Mouse (Mus musculus) neural tube, embryonic 14.5 days (tissue): ENCODE data around the gene Kdr. TPM values are rescaled to one million over a fixed set of nuclear protein-coding genes. Genes with fewer than 3 reads are reported as not detected.

Experiments used
- ATAC-seq: fragments of 200-750 bp; cut with Nextera tagmentation; 2 replicates; pipeline ENCODE4 v1.8.0; 2017; ENCODE audit warnings: low read depth, mild to moderate bottlenecking, moderate TSS enrichment, moderate library complexity
- H3K27ac ChIP-seq: fragments of 300-500 bp; sonication (generic); 2 replicates; pipeline ENCODE4 v1.5.1; 2014; ENCODE audit warnings: low read depth, mild to moderate bottlenecking, control low read depth, low read length, moderate library complexity, mixed read lengths
- H3K27me3 ChIP-seq: fragments of 300-500 bp; sonication (generic); 2 replicates; pipeline ENCODE4 v1.6.1; 2014; ENCODE audit warnings: low read length; ENCODE audit not compliant: control insufficient read depth, insufficient read depth
- H3K36me3 ChIP-seq: fragments of 300-500 bp; sonication (generic); 2 replicates; pipeline ENCODE4 v1.6.1; 2014; ENCODE audit warnings: low read length, mixed read lengths; ENCODE audit not compliant: control insufficient read depth, insufficient read depth
- H3K4me1 ChIP-seq: fragments of 300-500 bp; sonication (generic); 2 replicates; pipeline ENCODE4 v1.6.1; 2014; ENCODE audit warnings: low read length; ENCODE audit not compliant: control insufficient read depth, insufficient read depth
- H3K4me2 ChIP-seq: fragments of 300-500 bp; sonication (generic); 2 replicates; pipeline ENCODE4 v1.6.1; 2014; ENCODE audit warnings: mild to moderate bottlenecking, low read depth, low read length, control low read depth
- H3K4me3 ChIP-seq: fragments of 300-500 bp; sonication (generic); 2 replicates; pipeline ENCODE4 v1.5.1; 2014; ENCODE audit warnings: low read depth, low read length, control low read depth, mixed read lengths
- H3K9ac ChIP-seq: fragments of 300-500 bp; sonication (generic); replicated peaks from 2 replicates; pipeline ENCODE4 v1.6.1; 2014; ENCODE audit warnings: low read depth, mild to moderate bottlenecking, control low read depth, low read length, mixed read lengths
- H3K9me3 ChIP-seq: fragments of 300-500 bp; sonication (generic); 2 replicates; pipeline ENCODE4 v1.6.1; 2016; ENCODE audit warnings: low read length; ENCODE audit not compliant: control insufficient read depth
- WGBS: fragments of 180-500 bp; shearing (Covaris S2); extraction: QIAGEN DNeasy Blood & Tissue Kit; methylation state at CpG from one replicate; pipeline ENCODE4 v1.1.7; 2014; 5-methylcytosine and 5-hydroxymethylcytosine counted together
- polyA plus RNA-seq: library from polyadenylated mRNA; unstranded; fragments of >200 nt; fragmentation: Nextera tagmentation; extraction: Ambion mirVana; gene quantifications from 2 replicates; pipeline ENCODE4 v1.2.1, GENCODE M21; 2014

Kdr gene
- polyA plus RNA-seq, result 12.0 and 28.5 TPM in 2 replicates

DNA sequence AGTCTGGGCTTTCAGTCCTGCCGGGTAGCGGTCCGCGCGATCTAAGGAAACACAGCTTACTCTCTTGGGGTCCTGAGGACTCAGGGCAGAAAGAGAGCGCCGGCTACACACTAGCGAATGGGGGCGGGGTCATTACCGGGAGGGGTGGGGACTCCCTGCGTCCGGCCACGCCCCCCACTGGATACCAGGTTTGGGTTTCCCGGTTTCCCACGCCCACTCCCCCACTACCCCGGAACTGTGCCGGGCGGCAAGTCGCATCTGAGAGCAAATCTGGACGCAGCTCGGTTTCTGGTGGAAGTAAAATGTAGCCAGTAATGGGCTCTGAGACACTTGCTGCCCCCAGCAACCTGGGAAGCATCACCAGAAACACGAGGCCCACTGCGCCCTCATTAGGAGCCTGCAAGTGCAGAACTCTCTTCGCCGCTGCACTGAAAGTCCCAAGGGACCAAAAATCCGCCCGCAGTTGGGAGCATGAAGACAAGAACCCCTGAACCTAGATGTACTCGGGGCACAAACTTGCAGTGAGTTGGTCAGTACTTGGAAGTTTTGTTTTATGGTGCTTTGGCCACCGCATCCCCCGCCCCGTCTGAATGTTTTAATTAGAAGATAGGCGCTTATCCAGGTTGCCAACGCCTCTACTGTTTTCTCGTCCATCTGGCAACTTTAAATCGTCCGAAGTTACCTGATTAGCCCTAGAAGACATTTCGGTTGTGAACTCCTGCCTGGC lies at the start of gene Kdr:
TSS of gene Kdr (minus strand) at position 85 of the 727 bp plus-strand sequence.
- Histone ChIP-seq H3K9me3 (no peaks in the 10 kb centered on the region), H3K4me1 (peaks cover 9% of the 10 kb centered on the region), H3K4me3 (peak within 1 kb of the TSS; percentile 64), H3K27ac (peak within 1 kb of the TSS; percentile 22; the same call in 1 of the 2 replicates), H3K27me3 (peaks cover 24% of the 10 kb centered on the region), H3K9ac (peak within 1 kb of the TSS; percentile 51), H3K36me3 (no peaks in the 10 kb centered on the region), H3K4me2 (peak within 1 kb of the TSS; percentile 99)
- under 1% methylated on average over 37 of the region's 37 CpGs for WGBS
- peak; percentile 86 for ATAC-seq

DNA sequence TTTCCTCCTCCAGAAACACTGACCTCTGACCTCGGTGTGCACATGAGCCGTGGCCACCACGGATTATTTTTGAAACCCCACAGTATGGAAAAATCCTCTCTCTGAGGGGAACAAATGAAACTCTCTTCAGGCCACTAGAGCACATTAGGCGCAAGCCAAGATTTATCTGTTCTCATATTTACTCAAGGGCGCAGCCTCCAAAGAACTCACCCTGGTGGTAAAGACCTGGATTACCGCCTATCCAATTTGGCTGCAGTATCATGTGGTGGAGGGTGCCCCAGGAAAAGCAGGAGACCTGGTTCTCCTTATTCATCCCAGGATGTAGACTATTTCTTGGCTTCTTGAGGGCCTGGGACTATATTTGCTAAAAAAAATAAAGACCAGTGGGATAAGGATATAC lies 48.5 kb upstream of the Kdr start:
- Histone ChIP-seq H3K4me3 (no peak overlapping the region), H3K4me2 (no peak overlapping the region), H3K9ac (no peak overlapping the region), H3K4me1 (no peaks in the 10 kb centered on the region), H3K27ac (no peak overlapping the region), H3K9me3 (no peaks in the 10 kb centered on the region), H3K27me3 (no peaks in the 10 kb centered on the region), H3K36me3 (no peaks in the 10 kb centered on the region)
- ATAC-seq, result no peak
- 75% methylated on average over 6 of the region's 6 CpGs for WGBS

DNA sequence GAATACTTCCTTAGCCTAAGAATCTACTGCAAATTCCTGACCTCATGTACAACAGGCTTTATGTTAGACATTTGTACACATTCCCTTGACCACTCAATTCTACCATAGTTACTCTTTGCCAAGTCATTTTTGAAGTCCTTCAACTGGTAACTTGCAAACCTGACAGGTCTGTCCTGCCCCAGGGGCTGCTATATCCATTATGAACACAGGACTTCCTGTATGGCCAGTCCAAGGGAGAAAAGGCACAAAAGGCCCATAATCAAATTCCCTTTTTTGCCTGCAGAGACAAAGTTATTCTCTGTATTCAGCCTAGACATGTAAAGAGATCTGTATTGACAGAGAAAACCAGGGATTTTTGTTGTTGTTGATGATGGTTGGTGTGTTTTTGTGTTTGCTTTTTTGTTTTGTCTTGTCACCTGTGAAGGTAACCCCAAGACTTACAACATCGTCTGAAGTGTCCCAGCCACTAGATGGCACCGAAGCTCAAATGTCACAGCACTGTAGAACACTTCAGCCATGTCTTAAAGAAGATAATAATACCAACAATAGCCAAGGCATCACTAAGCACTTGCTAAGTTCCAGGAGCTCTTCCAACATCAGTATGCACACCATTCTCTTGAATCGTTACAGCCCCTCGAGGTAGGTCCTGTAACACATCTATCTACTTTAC lies 47.9 kb upstream of the Kdr start:
- H3K4me3 ChIP-seq, result no peak overlapping the region
- H3K4me2 ChIP-seq, result no peak overlapping the region
- no peak overlapping the region for H3K9ac ChIP-seq
- H3K27me3 ChIP-seq, result no peaks in the 10 kb centered on the region
- no peaks in the 10 kb centered on the region for H3K36me3 ChIP-seq
- H3K9me3 ChIP-seq, result no peaks in the 10 kb centered on the region
- H3K27ac ChIP-seq, result no peak overlapping the region
- 72% methylated on average over 4 of the region's 4 CpGs for WGBS
- ATAC-seq, result no peak
- H3K4me1 ChIP-seq, result no peaks in the 10 kb centered on the region

DNA sequence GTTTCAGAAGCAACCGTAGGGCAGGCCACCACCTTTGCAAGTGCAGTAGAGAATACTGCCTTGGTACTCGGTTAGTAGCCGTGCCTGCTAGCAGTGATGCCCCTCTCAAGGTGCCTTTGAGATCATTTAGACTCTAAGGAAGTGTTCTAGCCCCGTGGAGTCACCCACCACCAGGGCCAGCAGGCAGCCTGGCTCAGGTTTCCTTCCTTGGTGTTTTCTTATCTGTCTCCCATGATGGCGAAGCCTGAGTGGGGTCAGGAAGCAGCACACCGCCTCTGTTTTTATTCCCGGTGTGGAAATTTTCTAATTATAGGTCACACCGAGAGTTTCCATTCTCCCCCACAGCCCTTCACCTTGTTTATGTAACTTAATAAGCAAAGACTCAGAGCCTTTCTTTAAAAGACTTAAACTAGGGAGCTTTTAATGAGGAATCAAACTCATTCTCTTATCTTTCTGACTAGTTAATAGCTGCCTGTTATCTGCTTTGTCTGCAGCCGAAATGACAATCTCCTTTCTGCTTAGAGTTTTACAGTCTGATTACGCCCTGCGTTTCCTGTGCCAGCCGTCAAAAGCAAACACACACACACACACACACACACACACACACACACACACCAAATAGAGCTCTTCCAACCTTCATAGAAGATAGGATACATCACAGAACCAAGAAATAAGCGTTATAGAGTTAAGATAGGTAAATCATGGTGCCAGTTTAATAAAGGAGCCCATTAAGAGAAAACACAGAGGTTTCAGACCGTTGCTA lies 44.9 kb upstream of the Kdr start:
- no peak for ATAC-seq
- Histone ChIP-seq H3K27ac (no peak overlapping the region), H3K4me1 (no peaks in the 10 kb centered on the region), H3K9ac (no peak overlapping the region), H3K9me3 (no peaks in the 10 kb centered on the region), H3K4me3 (no peak overlapping the region), H3K27me3 (no peaks in the 10 kb centered on the region), H3K4me2 (no peak overlapping the region), H3K36me3 (no peaks in the 10 kb centered on the region)
- WGBS, result 64% methylated on average over 14 of the region's 14 CpGs

DNA sequence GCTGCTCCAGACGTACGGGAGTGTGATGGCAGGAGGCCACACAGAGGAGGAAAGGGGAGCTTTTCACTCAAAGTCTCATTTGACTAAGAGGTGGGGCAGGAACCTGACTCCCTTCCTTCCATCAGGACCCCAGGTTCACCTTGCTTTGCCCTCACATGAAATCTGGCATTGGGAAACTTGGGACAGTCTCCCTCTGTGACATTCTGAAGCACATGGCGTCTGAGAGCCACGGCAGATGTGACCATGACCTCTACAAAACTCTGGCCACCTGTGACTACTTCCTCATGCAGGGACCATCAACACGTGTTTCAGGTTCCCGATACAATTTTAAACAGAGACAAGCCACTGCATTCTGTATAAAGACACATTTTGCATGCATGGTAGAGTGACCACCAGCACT lies 44.2 kb upstream of the Kdr start:
- no peaks in the 10 kb centered on the region for H3K4me1 ChIP-seq
- no peak overlapping the region for H3K27ac ChIP-seq
- ATAC-seq, result no peak
- H3K4me2 ChIP-seq, result no peak overlapping the region
- no peaks in the 10 kb centered on the region for H3K27me3 ChIP-seq
- H3K9me3 ChIP-seq, result no peaks in the 10 kb centered on the region
- no peak overlapping the region for H3K4me3 ChIP-seq
- H3K9ac ChIP-seq, result no peak overlapping the region
- no peaks in the 10 kb centered on the region for H3K36me3 ChIP-seq
- WGBS, result 89% methylated on average over 6 of the region's 6 CpGs

DNA sequence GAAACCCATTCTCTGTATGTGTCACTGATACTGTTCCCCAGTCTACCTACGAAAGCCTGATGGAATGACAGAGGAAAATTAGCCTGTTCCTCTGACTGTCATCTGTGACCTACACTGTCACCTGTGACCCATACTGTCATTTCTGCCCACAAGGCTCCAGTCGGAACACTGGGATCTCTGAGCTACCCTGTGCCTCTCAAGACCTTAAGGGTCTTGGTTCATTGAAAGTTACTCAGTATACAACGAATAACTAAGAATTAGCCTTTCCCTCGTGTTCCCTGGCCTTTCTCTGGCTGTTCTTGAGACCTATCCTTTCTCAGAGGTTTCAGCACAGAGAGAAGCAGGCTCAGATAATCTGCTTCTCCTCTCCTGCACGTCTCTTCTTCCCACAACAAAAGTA lies 40.1 kb upstream of the Kdr start:
- no peaks in the 10 kb centered on the region for H3K9me3 ChIP-seq
- H3K27me3 ChIP-seq, result no peaks in the 10 kb centered on the region
- H3K4me2 ChIP-seq, result no peak overlapping the region
- WGBS, result 78% methylated on average over 5 of the region's 5 CpGs
- no peaks in the 10 kb centered on the region for H3K4me1 ChIP-seq
- no peak for ATAC-seq
- H3K27ac ChIP-seq, result no peak overlapping the region
- no peaks in the 10 kb centered on the region for H3K36me3 ChIP-seq
- H3K4me3 ChIP-seq, result no peak overlapping the region
- no peak overlapping the region for H3K9ac ChIP-seq

DNA sequence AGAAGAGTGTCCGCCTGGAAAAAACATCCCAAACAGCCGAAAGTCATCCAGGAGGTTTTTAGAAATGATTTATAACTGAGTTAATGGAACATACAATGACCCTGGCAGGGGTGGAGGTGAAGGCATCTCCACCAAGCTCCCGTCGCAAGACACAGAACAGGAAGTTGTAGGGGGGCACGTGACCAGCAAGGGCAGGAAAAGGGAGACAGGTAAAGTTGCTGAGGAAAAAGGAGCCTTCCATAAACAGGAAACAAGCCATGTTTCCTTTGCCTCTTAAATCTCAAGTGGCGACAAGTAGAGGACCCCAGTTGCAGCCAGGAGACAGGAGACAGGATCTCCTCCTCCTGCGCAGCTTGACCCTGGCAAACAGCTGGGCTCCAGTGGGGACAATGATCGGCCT lies 37.8 kb upstream of the Kdr start:
- ATAC-seq, result no peak
- WGBS, result 70% methylated on average over 8 of the region's 8 CpGs
- Histone ChIP-seq H3K9me3 (no peaks in the 10 kb centered on the region), H3K27ac (no peak overlapping the region), H3K36me3 (no peaks in the 10 kb centered on the region), H3K9ac (no peak overlapping the region), H3K4me1 (no peaks in the 10 kb centered on the region), H3K27me3 (no peaks in the 10 kb centered on the region), H3K4me3 (no peak overlapping the region), H3K4me2 (no peak overlapping the region)

DNA sequence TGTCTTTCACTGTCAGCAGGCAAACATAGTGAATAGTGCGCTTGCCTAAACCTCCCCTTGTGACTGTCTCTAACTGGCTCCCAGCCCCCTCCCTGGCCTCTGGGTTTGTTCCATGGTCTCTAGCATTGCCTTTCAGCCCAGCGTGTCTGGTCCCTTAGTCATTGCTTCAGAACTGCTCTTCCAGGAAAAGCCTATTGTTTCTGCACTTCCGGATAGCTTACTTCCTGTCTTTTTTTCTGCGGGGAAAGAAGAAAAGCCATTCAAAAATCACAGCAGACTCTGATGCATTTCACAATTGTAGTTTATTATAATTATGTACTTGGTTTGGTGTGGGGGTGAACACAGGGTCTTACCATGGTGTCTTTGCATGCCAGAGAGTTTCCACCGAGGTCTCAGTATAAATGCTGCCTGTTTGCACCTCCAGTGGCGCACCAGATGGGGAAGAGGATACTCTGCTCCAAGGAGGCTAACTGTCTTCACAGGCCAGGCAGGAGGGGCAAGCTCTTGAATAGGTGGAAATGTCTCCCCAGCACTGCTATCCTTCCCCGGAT lies 35.7 kb upstream of the Kdr start:
- no peak for ATAC-seq
- no peak overlapping the region for H3K27ac ChIP-seq
- H3K4me2 ChIP-seq, result no peak overlapping the region
- no peaks in the 10 kb centered on the region for H3K4me1 ChIP-seq
- no peaks in the 10 kb centered on the region for H3K9me3 ChIP-seq
- H3K36me3 ChIP-seq, result no peaks in the 10 kb centered on the region
- no peak overlapping the region for H3K4me3 ChIP-seq
- WGBS, result 71% methylated on average over 7 of the region's 7 CpGs
- H3K9ac ChIP-seq, result no peak overlapping the region
- no peaks in the 10 kb centered on the region for H3K27me3 ChIP-seq

DNA sequence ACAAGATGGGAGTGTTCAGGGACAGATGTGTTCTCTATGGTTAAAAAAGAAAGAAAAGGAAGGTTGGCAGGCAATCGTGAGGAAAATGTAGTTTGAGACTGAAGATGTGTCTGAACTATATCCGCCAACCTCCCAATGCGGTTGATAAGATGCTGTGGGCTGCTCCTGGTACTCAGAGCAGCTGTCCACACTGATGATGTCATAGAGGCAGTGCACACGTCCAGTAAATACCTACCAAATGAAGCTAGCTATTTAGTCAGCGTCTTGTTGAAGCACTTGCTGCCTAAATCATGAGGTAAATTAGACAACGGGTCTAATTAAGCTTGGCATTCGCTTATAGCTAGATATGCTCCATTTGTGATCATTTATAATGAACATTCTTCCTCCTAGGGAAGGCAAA lies 28.1 kb upstream of the Kdr start:
- 72% methylated on average over 7 of the region's 7 CpGs for WGBS
- ATAC-seq, result no peak
- Histone ChIP-seq H3K4me1 (no peaks in the 10 kb centered on the region), H3K27me3 (no peaks in the 10 kb centered on the region), H3K36me3 (no peaks in the 10 kb centered on the region), H3K4me2 (no peak overlapping the region), H3K4me3 (no peak overlapping the region), H3K27ac (no peak overlapping the region), H3K9me3 (no peaks in the 10 kb centered on the region), H3K9ac (no peak overlapping the region)
